Mouse (Mus musculus): Measurements from ENCODE around the gene 2310079G19Rik. TPM values are rescaled to one million over a fixed set of nuclear protein-coding genes. Genes with fewer than 3 reads are reported as not detected.

Gene 2310079G19Rik
- polyA plus RNA-seq, 1 experiment from 2014 or later: not detected

DNA sequence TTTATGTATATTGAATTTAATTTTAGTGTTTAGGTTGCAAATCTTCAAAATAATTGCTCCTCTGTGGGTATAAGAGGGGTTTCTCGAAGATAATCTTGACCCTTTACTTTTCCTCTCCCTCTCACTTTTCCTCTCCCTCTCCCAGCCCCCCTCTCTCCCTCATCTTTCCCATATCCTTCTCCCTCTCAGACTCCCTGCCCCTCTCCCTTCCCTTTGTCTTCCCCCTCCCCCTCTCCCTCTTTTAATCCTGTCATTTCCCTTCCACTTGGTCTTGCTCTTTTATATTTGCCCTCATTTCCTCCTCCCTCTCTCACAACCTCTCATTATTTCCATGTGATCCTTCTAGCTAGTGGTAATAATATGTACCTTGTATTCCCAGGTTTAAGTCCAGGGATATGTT lies 25.0 kb downstream of the 2310079G19Rik start:
- 41% methylated on average over 1 of the region's 1 CpGs for WGBS
- peak overlapping the region; percentile 66 for H3K27ac ChIP-seq
- DNase-seq (ENCODE audit: low spot score): no peak
- H3K4me3 ChIP-seq: no peak overlapping the region
- no peaks in the 10 kb centered on the region for H3K27me3 ChIP-seq (ENCODE audit: low read depth, poor library complexity, severe bottlenecking)
- H3K4me1 ChIP-seq: peaks cover 40% of the 10 kb centered on the region
- no peaks in the 10 kb centered on the region for H3K9me3 ChIP-seq (replicated peaks)
- H3K36me3 ChIP-seq: no peaks in the 10 kb centered on the region

DNA sequence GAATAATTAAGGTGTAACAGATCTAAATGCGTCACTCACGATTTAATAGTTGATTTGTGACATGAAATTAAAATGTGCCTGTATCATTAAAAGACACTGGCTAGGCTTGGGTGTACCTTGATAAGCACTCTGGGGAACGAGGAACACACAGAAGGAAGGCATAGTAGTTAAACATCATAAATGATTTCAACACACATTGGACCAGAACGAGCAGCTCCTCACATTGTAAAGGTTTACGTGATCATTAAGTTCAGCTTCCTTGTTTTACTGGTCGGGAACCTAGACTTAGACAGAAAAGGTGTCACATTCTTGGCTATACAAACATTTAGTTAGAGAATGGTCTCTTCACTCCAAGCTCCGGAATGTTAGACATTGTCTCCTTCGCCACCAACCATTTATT lies 27.2 kb downstream of the 2310079G19Rik start:
- WGBS: 47% methylated on average over 8 of the region's 8 CpGs
- no peak for DNase-seq (ENCODE audit: low spot score)
- Histone ChIP-seq H3K27ac (peak overlapping the region; percentile 74), H3K4me3 (no peak overlapping the region), H3K9me3 (replicated peaks) (no peaks in the 10 kb centered on the region), H3K4me1 (peaks cover 40% of the 10 kb centered on the region), H3K36me3 (no peaks in the 10 kb centered on the region), H3K27me3 (ENCODE audit: low read depth, poor library complexity, severe bottlenecking) (no peaks in the 10 kb centered on the region)

DNA sequence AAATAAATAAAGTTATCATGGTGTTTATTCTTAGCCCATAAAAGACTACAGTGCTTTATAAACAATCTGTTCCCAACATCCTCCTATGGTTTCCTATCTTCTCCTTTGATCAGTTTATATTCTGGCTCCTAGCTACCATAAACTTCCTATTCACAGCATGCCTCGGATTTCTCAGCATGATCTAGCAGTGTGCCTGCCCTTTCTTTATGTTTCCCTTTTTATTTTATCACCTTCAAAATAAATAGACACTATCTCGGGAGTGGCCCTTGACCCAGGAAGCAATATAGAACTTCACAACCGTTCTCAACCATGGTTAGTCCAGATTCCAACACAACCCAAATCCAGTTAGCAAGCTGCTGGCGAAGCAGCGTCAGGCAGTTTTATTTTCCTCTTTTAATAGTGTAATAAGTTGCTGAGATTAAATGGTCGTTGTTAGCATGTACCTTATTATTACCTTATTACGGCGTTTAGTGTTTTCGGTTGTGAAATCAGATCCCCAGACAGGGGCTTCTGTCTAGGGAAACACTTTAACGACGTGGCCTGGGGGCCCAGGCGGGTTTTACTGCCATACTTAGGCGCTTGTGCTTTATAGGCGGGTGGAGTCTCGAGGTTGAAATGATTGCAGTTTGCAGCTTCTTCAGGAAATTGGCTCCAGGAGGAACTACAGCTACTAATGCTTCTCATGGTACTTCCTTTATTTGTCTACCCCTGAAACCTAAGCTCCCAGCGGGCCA lies 27.8 kb downstream of the 2310079G19Rik start:
- peak; percentile 72 for DNase-seq (ENCODE audit: low spot score)

DNA sequence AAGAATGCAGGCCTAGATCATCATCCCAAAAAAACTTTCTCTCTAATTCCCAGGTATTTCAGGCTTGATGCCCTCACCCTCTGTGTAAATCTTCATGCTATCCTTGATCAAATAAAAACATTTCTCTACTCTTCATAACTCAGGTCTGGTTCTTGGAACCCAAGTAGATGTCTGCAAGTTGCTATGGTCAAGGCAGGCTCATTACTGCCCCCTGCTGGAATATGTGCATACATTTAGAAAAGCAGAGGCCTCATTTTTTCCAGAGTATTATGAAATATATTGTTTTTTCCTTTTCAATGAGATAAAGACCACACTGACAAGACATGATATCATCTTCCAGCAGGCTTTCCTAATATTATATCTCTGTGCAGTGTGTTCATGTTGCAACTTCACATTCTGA lies 34.7 kb downstream of the 2310079G19Rik start:
- Histone ChIP-seq H3K27me3 (ENCODE audit: low read depth, poor library complexity, severe bottlenecking) (no peaks in the 10 kb centered on the region), H3K27ac (no peak overlapping the region), H3K36me3 (no peaks in the 10 kb centered on the region), H3K4me3 (no peak overlapping the region), H3K9me3 (replicated peaks) (no peaks in the 10 kb centered on the region), H3K4me1 (no peaks in the 10 kb centered on the region)
- DNase-seq (ENCODE audit: low spot score): no peak

More for the DNA sequence above, 27.8 kb downstream of the 2310079G19Rik start:
- peak overlapping the region; percentile 53 for H3K27ac ChIP-seq
- 18% methylated on average over 16 of the region's 16 CpGs for WGBS
- peaks cover 40% of the 10 kb centered on the region for H3K4me1 ChIP-seq
- no peaks in the 10 kb centered on the region for H3K27me3 ChIP-seq (ENCODE audit: low read depth, poor library complexity, severe bottlenecking)
- no peak overlapping the region for H3K4me3 ChIP-seq
- H3K36me3 ChIP-seq: no peaks in the 10 kb centered on the region
- H3K9me3 ChIP-seq (replicated peaks): no peaks in the 10 kb centered on the region

DNA sequence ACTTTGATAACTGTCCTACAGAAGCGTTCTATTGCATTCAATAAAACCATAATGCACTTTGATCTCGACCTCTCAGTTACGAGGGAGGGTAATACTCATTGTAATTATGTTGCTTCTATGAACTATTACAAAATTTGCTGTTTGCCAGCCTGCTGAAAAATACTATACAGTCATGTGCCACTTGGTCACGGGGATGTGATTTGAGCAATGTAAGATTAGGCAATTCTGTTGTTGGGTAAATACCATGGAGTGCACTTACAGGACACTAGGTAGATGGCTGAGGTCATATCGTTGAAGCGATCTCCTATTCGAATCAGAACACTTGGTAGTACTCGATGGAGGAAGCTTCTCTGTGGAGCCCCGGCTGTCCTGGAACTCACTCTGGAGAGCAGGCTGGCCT lies 44.1 kb downstream of the 2310079G19Rik start:
- H3K27ac ChIP-seq: no peak overlapping the region
- 92% methylated on average over 9 of the region's 9 CpGs for WGBS
- no peaks in the 10 kb centered on the region for H3K4me1 ChIP-seq
- H3K27me3 ChIP-seq (ENCODE audit: low read depth, poor library complexity, severe bottlenecking): no peaks in the 10 kb centered on the region
- DNase-seq (ENCODE audit: low spot score): no peak
- H3K4me3 ChIP-seq: no peak overlapping the region
- H3K9me3 ChIP-seq (replicated peaks): no peaks in the 10 kb centered on the region
- H3K36me3 ChIP-seq: no peaks in the 10 kb centered on the region

Other genes starting within 250 kb of the 2310079G19Rik start
- gene Cldn17, start 120.7 kb downstream of the 2310079G19Rik start, polyA plus RNA-seq (2016; fragmentation: Nextera tagmentation; extraction: Ambion mirVana): not detected in 2 replicates
- gene Cldn8, start 64.5 kb downstream of the 2310079G19Rik start, polyA plus RNA-seq (2016; fragmentation: Nextera tagmentation; extraction: Ambion mirVana): 1.4 and 1.5 TPM in 2 replicates
- not detected in 2 replicates for gene Krtap24-1, start 15.4 kb downstream of the 2310079G19Rik start, polyA plus RNA-seq (2016; fragmentation: Nextera tagmentation; extraction: Ambion mirVana)
- not detected in 2 replicates for gene Krtap26-1, start 20.1 kb upstream of the 2310079G19Rik start, polyA plus RNA-seq (2016; fragmentation: Nextera tagmentation; extraction: Ambion mirVana)
- gene Krtap27-1, start 44.0 kb upstream of the 2310079G19Rik start, polyA plus RNA-seq (2016; fragmentation: Nextera tagmentation; extraction: Ambion mirVana): not detected in 2 replicates
- gene 2310061N02Rik, start 80.3 kb upstream of the 2310079G19Rik start, polyA plus RNA-seq (2016; fragmentation: Nextera tagmentation; extraction: Ambion mirVana): not detected in 2 replicates
- not detected in 2 replicates for gene Krtap13-1, start 101.2 kb upstream of the 2310079G19Rik start, polyA plus RNA-seq (2016; fragmentation: Nextera tagmentation; extraction: Ambion mirVana)
- gene Krtap13, start 124.0 kb upstream of the 2310079G19Rik start, polyA plus RNA-seq (2016; fragmentation: Nextera tagmentation; extraction: Ambion mirVana): not detected in 2 replicates
- not detected in 2 replicates for gene 2310034C09Rik, start 131.2 kb upstream of the 2310079G19Rik start, polyA plus RNA-seq (2016; fragmentation: Nextera tagmentation; extraction: Ambion mirVana)
- not detected in 2 replicates for gene 2310057N15Rik, start 146.5 kb upstream of the 2310079G19Rik start, polyA plus RNA-seq (2016; fragmentation: Nextera tagmentation; extraction: Ambion mirVana)
- gene Gm5965, start 150.2 kb upstream of the 2310079G19Rik start, polyA plus RNA-seq (2016; fragmentation: Nextera tagmentation; extraction: Ambion mirVana): not detected in 2 replicates
- gene Gm20741, start 184.6 kb upstream of the 2310079G19Rik start, polyA plus RNA-seq (2016; fragmentation: Nextera tagmentation; extraction: Ambion mirVana): not detected in 2 replicates
- not detected in 2 replicates for gene Krtap15, start 192.5 kb upstream of the 2310079G19Rik start, polyA plus RNA-seq (2016; fragmentation: Nextera tagmentation; extraction: Ambion mirVana)
- not detected in 2 replicates for gene Krtap14, start 198.5 kb upstream of the 2310079G19Rik start, polyA plus RNA-seq (2016; fragmentation: Nextera tagmentation; extraction: Ambion mirVana)
- gene Krtap19-1, start 241.7 kb upstream of the 2310079G19Rik start, polyA plus RNA-seq (2016; fragmentation: Nextera tagmentation; extraction: Ambion mirVana): not detected in 2 replicates
- gene Krtap19-2, start 246.6 kb upstream of the 2310079G19Rik start, polyA plus RNA-seq (2016; fragmentation: Nextera tagmentation; extraction: Ambion mirVana): not detected in 2 replicates

Measured in limb, embryonic 10.5 days (tissue).